Mouse (Mus musculus) MEL (cell line): ENCODE measurements around the gene Serp2. TPM values are rescaled to one million over a fixed set of nuclear protein-coding genes. Genes with fewer than 3 reads are reported as not detected.
"Not testable (repeated sequence)": the region's sequence is repeated elsewhere in the genome, so short reads cannot be mapped to it uniquely, and the experiment has no call there.

Source experiments
- DNase-seq: peaks from one replicate; pipeline ENCODE4 v3.0.0; 2011; ENCODE audit warnings: low read depth, low spot score
- H3K27ac ChIP-seq: 2 replicates; pipeline ENCODE4 v1.5.1; 2012; ENCODE audit warnings: low read depth, mild to moderate bottlenecking, control low read depth, low read length, moderate library complexity; ENCODE audit not compliant: control insufficient read depth
- H3K27me3 ChIP-seq, 2 experiments: fragments of 150-350 bp in 1 of 2; sonication (generic) in 1 of 2; 2 replicates each; pipeline ENCODE4 v1.6.1; 2012; ENCODE audit warnings: low read length in 2 of 2, mild to moderate bottlenecking in 2 of 2, improper control_type of control experiment in 1 of 2, moderate library complexity in 1 of 2; ENCODE audit not compliant: insufficient read depth in 2 of 2, control insufficient read depth in 1 of 2
- H3K36me3 ChIP-seq, 2 experiments: 2 replicates each; pipeline ENCODE4 v1.6.1; 2012 to 2014; ENCODE audit warnings: low read length in 2 of 2, improper control_type of control experiment in 1 of 2, inconsistent platforms in 1 of 2, mild to moderate bottlenecking in 1 of 2; ENCODE audit not compliant: insufficient read depth in 2 of 2, control insufficient read depth in 1 of 2
- H3K4me1 ChIP-seq, 2 experiments: fragments of 150-350 bp in 1 of 2; sonication (generic) in 1 of 2; 2 replicates each; pipeline ENCODE4 v1.6.1; 2012; ENCODE audit warnings: low read length in 2 of 2, improper control_type of control experiment in 1 of 2, mild to moderate bottlenecking in 1 of 2; ENCODE audit not compliant: insufficient read depth in 2 of 2, control insufficient read depth in 1 of 2
- H3K4me3 ChIP-seq, 2 experiments: fragments of 150-350 bp in 1 of 2; sonication (generic) in 1 of 2; 2 replicates each; pipeline ENCODE4 v1.5.1; 2012; ENCODE audit warnings: low read depth in 2 of 2, low read length in 2 of 2, mild to moderate bottlenecking in 2 of 2, moderate library complexity in 2 of 2, control low read depth in 1 of 2, improper control_type of control experiment in 1 of 2; ENCODE audit not compliant: control insufficient read depth in 1 of 2, insufficient read depth in 1 of 2
- H3K79me2 ChIP-seq: 2 replicates; pipeline ENCODE4 v1.6.1; 2012; ENCODE audit warnings: mild to moderate bottlenecking, low read length, moderate library complexity; ENCODE audit not compliant: control insufficient read depth, poor library complexity, insufficient read depth
- H3K9ac ChIP-seq: 2 replicates; pipeline ENCODE4 v1.6.1; 2012; ENCODE audit warnings: low read depth, mild to moderate bottlenecking, control low read depth, low read length, moderate library complexity; ENCODE audit not compliant: control insufficient read depth, poor library complexity, severe bottlenecking
- H3K9me3 ChIP-seq: fragments of 150-350 bp; sonication (generic); replicated peaks from 2 replicates; pipeline ENCODE4 v1.6.1; 2012; ENCODE audit warnings: mild to moderate bottlenecking, low read length, improper control_type of control experiment, moderate library complexity; ENCODE audit not compliant: insufficient read depth
- BHLHE40 ChIP-seq: IDR thresholded peaks from 2 replicates; pipeline ENCODE4 v1.6.1; 2012; ENCODE audit warnings: low read depth, mild to moderate bottlenecking, inconsistent platforms, low read length, improper control_type of control experiment, borderline replicate concordance
- CHD1 ChIP-seq: IDR thresholded peaks from 2 replicates; pipeline ENCODE4 v1.6.1; 2012; ENCODE audit warnings: low read depth, mild to moderate bottlenecking, inconsistent platforms, low read length, improper control_type of control experiment
- CHD2 ChIP-seq: IDR thresholded peaks from 2 replicates; pipeline ENCODE4 v1.6.1; 2011; ENCODE audit warnings: low read length, improper control_type of control experiment
- ELF1 ChIP-seq: IDR thresholded peaks from 2 replicates; pipeline ENCODE4 v1.6.1; 2014; ENCODE audit warnings: low read depth, mild to moderate bottlenecking, inconsistent platforms, low read length, improper control_type of control experiment, moderate library complexity
- ETS1 ChIP-seq: IDR thresholded peaks from 2 replicates; pipeline ENCODE4 v1.6.1; 2012; ENCODE audit warnings: low read depth, mild to moderate bottlenecking, inconsistent platforms, low read length, improper control_type of control experiment, moderate library complexity
- MAFK ChIP-seq: IDR thresholded peaks from 2 replicates; pipeline ENCODE4 v1.6.1; 2011; ENCODE audit warnings: low read depth, mild to moderate bottlenecking, low read length, improper control_type of control experiment, borderline replicate concordance
- MAX ChIP-seq: IDR thresholded peaks from 2 replicates; pipeline ENCODE4 v1.6.1; 2011; ENCODE audit warnings: low read length, improper control_type of control experiment
- MAZ ChIP-seq: IDR thresholded peaks from 2 replicates; pipeline ENCODE4 v1.6.1; 2012; ENCODE audit warnings: low read depth, mild to moderate bottlenecking, inconsistent platforms, low read length, improper control_type of control experiment
- MEF2A ChIP-seq: IDR thresholded peaks from 2 replicates; pipeline ENCODE4 v1.6.1; 2014; ENCODE audit warnings: low read depth, mild to moderate bottlenecking, inconsistent platforms, low read length, improper control_type of control experiment; ENCODE audit not compliant: poor library complexity, insufficient replicate concordance, severe bottlenecking; ENCODE audit errors: extremely low read depth
- MYB ChIP-seq: IDR thresholded peaks from 2 replicates; pipeline ENCODE4 v1.6.1; 2011; ENCODE audit warnings: mild to moderate bottlenecking, low read depth, low read length, improper control_type of control experiment
- MYC ChIP-seq: IDR thresholded peaks from 2 replicates; pipeline ENCODE4 v1.6.1; 2011; ENCODE audit warnings: low read depth, mild to moderate bottlenecking, low read length, improper control_type of control experiment, moderate library complexity
- POLR2AphosphoS2 ChIP-seq: IDR thresholded peaks from 2 replicates; pipeline ENCODE4 v1.6.1; 2011; ENCODE audit warnings: low read length, improper control_type of control experiment
- POLR2AphosphoS5 ChIP-seq: IDR thresholded peaks from 2 replicates; pipeline ENCODE4 v1.6.1; 2012; ENCODE audit warnings: low read depth, borderline replicate concordance, mild to moderate bottlenecking, inconsistent platforms, low read length, moderate library complexity, mixed read lengths
- RCOR1 ChIP-seq: IDR thresholded peaks from 2 replicates; pipeline ENCODE4 v1.6.1; 2012; ENCODE audit warnings: low read depth, mild to moderate bottlenecking, inconsistent platforms, low read length, improper control_type of control experiment
- SIN3A ChIP-seq: IDR thresholded peaks from 2 replicates; pipeline ENCODE4 v1.6.1; 2012; ENCODE audit warnings: low read length, improper control_type of control experiment, inconsistent platforms
- SMC3 ChIP-seq: IDR thresholded peaks from 2 replicates; pipeline ENCODE4 v1.6.1; 2011; ENCODE audit warnings: low read depth, low read length, improper control_type of control experiment
- TBP ChIP-seq: IDR thresholded peaks from 2 replicates; pipeline ENCODE4 v1.8.0; 2011; ENCODE audit warnings: low read depth, low read length, improper control_type of control experiment
- TCF12 ChIP-seq: IDR thresholded peaks from 2 replicates; pipeline ENCODE4 v1.6.1; 2014; ENCODE audit warnings: low read depth, mild to moderate bottlenecking, inconsistent platforms, low read length, improper control_type of control experiment, moderate library complexity
- USF1 ChIP-seq: IDR thresholded peaks from 2 replicates; pipeline ENCODE4 v1.6.1; 2014; ENCODE audit warnings: low read depth, mild to moderate bottlenecking, inconsistent platforms, low read length, improper control_type of control experiment, moderate library complexity
- ZKSCAN1 ChIP-seq: IDR thresholded peaks from 2 replicates; pipeline ENCODE4 v1.6.1; 2012; ENCODE audit warnings: low read depth, mild to moderate bottlenecking, inconsistent platforms, low read length, improper control_type of control experiment, moderate library complexity
- ZNF384 ChIP-seq: IDR thresholded peaks from 2 replicates; pipeline ENCODE4 v1.6.1; 2012; ENCODE audit warnings: low read depth, mild to moderate bottlenecking, inconsistent platforms, low read length, improper control_type of control experiment
- polyA plus RNA-seq, 2 experiments: library from polyadenylated mRNA; stranded (reverse) in 1 of 2; unstranded in 1 of 2; fragments of >175 nt in 1 of 2; fragments of >200 nt in 1 of 2; gene quantifications; 2 replicates each; pipeline versions ENCODE4 v1.2.1 to v1.2.4; 2012; ENCODE audit warnings: low replicate concordance in 2 of 2, low read depth in 1 of 2; ENCODE audit not compliant: insufficient read length in 2 of 2, insufficient read depth in 1 of 2, missing spikeins in 1 of 2
- total RNA-seq: library from RNA; depleted of rRNA; stranded (reverse); fragments of 300-350 nt; gene quantifications from 2 replicates; pipeline ENCODE4 v1.2.3, GENCODE M21; 2012

Gene Serp2
- total and polyA plus RNA-seq, 3 experiments = 0.42 to 0.56 TPM; not detected in 1

GRCm38 (mm10) chr14:76566711-76567110 lies 10.0 kb upstream of the Serp2 start:
- Histone ChIP-seq H3K9me3 (no peaks in the 10 kb centered on the region), H3K27ac (no peak overlapping the region), H3K9ac (no peak overlapping the region), H3K36me3 (peaks cover 0 to 15% of the 10 kb centered on the region in 2 experiments; a peak in 2 of 4 replicates), H3K4me3 (no peak overlapping the region), H3K27me3 (no peaks in the 10 kb centered on the region), H3K79me2 (no peaks in the 10 kb centered on the region), H3K4me1 (peaks cover 18 to 21% of the 10 kb centered on the region in 2 experiments)
- DNase-seq = no peak
- TF ChIP-seq USF1 (no peak), ZNF384 (no peak), POLR2AphosphoS2 (no peak), MEF2A (no peak), ELF1 (no peak), MAFK (no peak), POLR2AphosphoS5 (no peak)

GRCm38 (mm10) chr14:76566193-76566592 lies 9.5 kb upstream of the Serp2 start:
- Histone ChIP-seq H3K79me2 (no peaks in the 10 kb centered on the region), H3K4me1 (peaks cover 18 to 21% of the 10 kb centered on the region in 2 experiments), H3K9ac (no peak overlapping the region), H3K36me3 (peaks cover 0 to 15% of the 10 kb centered on the region in 2 experiments; a peak in 2 of 4 replicates), H3K4me3 (no peak overlapping the region), H3K27me3 (no peaks in the 10 kb centered on the region), H3K27ac (no peak overlapping the region), H3K9me3 (no peaks in the 10 kb centered on the region)
- TF ChIP-seq BHLHE40 (no peak), SIN3A (no peak), ZNF384 (no peak), USF1 (no peak), TBP (no peak), ETS1 (no peak), MAX (no peak)
- DNase-seq = no peak

GRCm38 (mm10) chr14:76559208-76559607 lies 2.5 kb upstream of the Serp2 start:
- no peak for DNase-seq
- H3K9me3 ChIP-seq = no peaks in the 10 kb centered on the region
- peaks cover 10 to 17% of the 10 kb centered on the region in 2 experiments; a peak in 3 of 4 replicates for H3K27me3 ChIP-seq
- no peaks in the 10 kb centered on the region for H3K36me3 ChIP-seq
- no peak overlapping the region for H3K27ac ChIP-seq
- TF ChIP-seq TBP (no peak), MAZ (no peak), RCOR1 (no peak), CHD2 (no peak), CHD1 (no peak), MYB (no peak), ZKSCAN1 (no peak), ETS1 (no peak), SMC3 (no peak), POLR2AphosphoS2 (no peak), MYC (no peak), TCF12 (no peak)
- TF ChIP-seq, all 39 proteins: peak for 0
- H3K9ac ChIP-seq = no peak overlapping the region
- H3K79me2 ChIP-seq = no peaks in the 10 kb centered on the region
- peaks cover 0 to 8% of the 10 kb centered on the region in 2 experiments; a peak in 2 of 4 replicates for H3K4me1 ChIP-seq
- H3K4me3 ChIP-seq = no peak overlapping the region

- H3K27me3 ChIP-seq = peaks cover 13 to 18% of the 10 kb centered on the region in 2 experiments
- H3K36me3 ChIP-seq, H3K9me3 ChIP-seq, H3K9ac ChIP-seq, H3K4me1 ChIP-seq, H3K79me2 ChIP-seq, H3K27ac ChIP-seq: not testable (repeated sequence)
- H3K4me3 ChIP-seq = peak overlapping the region in 1 of 2 experiments; percentile 11; a peak in 1 of 4 replicates
- DNase-seq = peak; percentile 38
These were observed 1.5 kb upstream of the Serp2 start for GRCm38 (mm10) chr14:76558171-76558570.
